Mouse (Mus musculus) layer of hippocampus, adult 18-20 months (tissue): ENCODE results near the gene Hoxa11. TPM values are rescaled to one million over a fixed set of nuclear protein-coding genes. Genes with fewer than 3 reads are reported as not detected.

Source experiments
- DNase-seq, 2 experiments: peaks; one replicate each; pipeline ENCODE4 v3.0.0; 2022; ENCODE audit warnings: low spot score in 2 of 2
- total RNA-seq, 2 experiments: library from RNA; stranded (reverse); gene quantifications; 2 replicates each; pipeline ENCODE4 v1.2.3; 2021

Gene Hoxa11
- total RNA-seq, 2 experiments from 2014 or later: not detected

- DNase-seq: no peak
These were observed 36.5 kb downstream of the Hoxa11 start for GRCm38 (mm10) chr6:52208868-52209684.

- no peak for DNase-seq
These were observed 37.3 kb downstream of the Hoxa11 start, which contains the start of gene Hoxa6 for GRCm38 (mm10) chr6:52208072-52208867. Hoxa6 (minus strand) TSS chr6:52208722.

- DNase-seq: no peak
These were observed 38.0 kb downstream of the Hoxa11 start for GRCm38 (mm10) chr6:52207684-52207976.

GRCm38 (mm10) chr6:52206882-52207683 lies 38.5 kb downstream of the Hoxa11 start:
- DNase-seq: no peak

- no peak for DNase-seq
These were observed 39.7 kb downstream of the Hoxa11 start for GRCm38 (mm10) chr6:52205638-52206621.

GRCm38 (mm10) chr6:52205221-52205620 lies 40.4 kb downstream of the Hoxa11 start:
- DNase-seq: no peak

GRCm38 (mm10) chr6:52204050-52204752 lies 41.4 kb downstream of the Hoxa11 start, which contains the start of gene Hoxa5:
Hoxa5 (minus strand) TSS chr6:52204587.
- no peak for DNase-seq

GRCm38 (mm10) chr6:52203371-52204049 lies 42.1 kb downstream of the Hoxa11 start:
- no peak for DNase-seq

- no peak for DNase-seq
These were observed 42.6 kb downstream of the Hoxa11 start for GRCm38 (mm10) chr6:52203121-52203370.

GRCm38 (mm10) chr6:52202362-52203120 lies 43.1 kb downstream of the Hoxa11 start:
- DNase-seq: no peak

- no peak for DNase-seq
These were observed 44.3 kb downstream of the Hoxa11 start for GRCm38 (mm10) chr6:52201269-52201668.

GRCm38 (mm10) chr6:52200751-52201250 lies 44.8 kb downstream of the Hoxa11 start:
- DNase-seq: no peak

- no peak for DNase-seq
These were observed 45.4 kb downstream of the Hoxa11 start for GRCm38 (mm10) chr6:52200073-52200750.

- DNase-seq: peak in 1 of 2 experiments; percentile 46
These were observed 48.3 kb downstream of the Hoxa11 start for GRCm38 (mm10) chr6:52197271-52197670.

- DNase-seq: no peak
These were observed 48.8 kb downstream of the Hoxa11 start for GRCm38 (mm10) chr6:52196811-52197210.

GRCm38 (mm10) chr6:52194690-52195089 lies 50.9 kb downstream of the Hoxa11 start:
- DNase-seq: no peak
